Mouse (Mus musculus): ENCODE data around the gene Zc3h12d. TPM values are rescaled to one million over a fixed set of nuclear protein-coding genes. Genes with fewer than 3 reads are reported as not detected.

Gene Zc3h12d
- polyA plus RNA-seq, 1 experiment from 2014 or later: 0.04 TPM

DNA sequence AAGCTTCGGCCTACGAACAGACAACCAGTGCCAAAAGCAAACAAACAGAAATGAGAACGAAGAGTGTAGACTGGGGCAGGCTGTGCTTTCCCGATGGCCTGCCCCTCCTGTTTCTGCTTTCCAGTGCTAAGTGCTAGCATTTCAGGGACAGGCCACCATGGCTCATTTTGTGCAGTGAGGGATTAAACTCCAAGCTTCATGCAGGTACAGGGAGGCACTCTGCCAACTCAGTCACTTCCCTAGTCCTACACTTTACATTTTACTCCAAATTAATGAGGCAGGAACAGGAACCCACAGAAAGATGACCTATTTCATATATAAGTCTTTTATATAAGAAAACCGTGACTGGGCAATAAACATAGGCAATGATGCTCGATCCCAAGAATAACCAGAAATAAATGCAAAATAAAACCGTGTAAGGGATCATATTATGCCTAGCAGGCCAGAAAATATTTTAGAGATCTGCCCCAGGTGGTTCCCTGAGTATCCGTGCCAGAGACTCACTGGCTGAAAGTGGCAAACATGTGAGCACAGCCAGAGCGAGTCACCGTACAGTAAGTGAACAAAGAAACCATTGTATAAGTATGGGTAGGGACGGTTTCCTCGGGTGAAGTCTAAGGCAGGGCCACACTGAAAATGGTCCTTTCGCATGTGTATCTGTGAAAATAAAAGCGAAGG, 29.1 kb downstream of the Zc3h12d start:
- H3K4me3 ChIP-seq (ENCODE audit: low read depth, low read length): no peak overlapping the region
- no peaks in the 10 kb centered on the region for H3K4me1 ChIP-seq (replicated peaks; ENCODE audit: control insufficient read depth, insufficient read depth, low read length)
- no peak overlapping the region for H3K4me2 ChIP-seq (ENCODE audit: low read depth, low read length, severe bottlenecking)
- H3K27me3 ChIP-seq (ENCODE audit: control insufficient read depth, insufficient read depth, low read length): no peaks in the 10 kb centered on the region
- ATAC-seq (replicated peaks; ENCODE audit: low FRiP score): no peak
- H3K27ac ChIP-seq (ENCODE audit: low read depth, low read length): no peak overlapping the region
- H3K36me3 ChIP-seq (ENCODE audit: control insufficient read depth, insufficient read depth, low read length): no peaks in the 10 kb centered on the region
- no peak overlapping the region for H3K9ac ChIP-seq (ENCODE audit: low read length)
- DNase-seq (ENCODE audit: low spot score): peak; percentile 26
- no peaks in the 10 kb centered on the region for H3K9me3 ChIP-seq (ENCODE audit: control insufficient read depth, low read length)
- WGBS: 88% methylated on average over 14 of the region's 14 CpGs

DNA sequence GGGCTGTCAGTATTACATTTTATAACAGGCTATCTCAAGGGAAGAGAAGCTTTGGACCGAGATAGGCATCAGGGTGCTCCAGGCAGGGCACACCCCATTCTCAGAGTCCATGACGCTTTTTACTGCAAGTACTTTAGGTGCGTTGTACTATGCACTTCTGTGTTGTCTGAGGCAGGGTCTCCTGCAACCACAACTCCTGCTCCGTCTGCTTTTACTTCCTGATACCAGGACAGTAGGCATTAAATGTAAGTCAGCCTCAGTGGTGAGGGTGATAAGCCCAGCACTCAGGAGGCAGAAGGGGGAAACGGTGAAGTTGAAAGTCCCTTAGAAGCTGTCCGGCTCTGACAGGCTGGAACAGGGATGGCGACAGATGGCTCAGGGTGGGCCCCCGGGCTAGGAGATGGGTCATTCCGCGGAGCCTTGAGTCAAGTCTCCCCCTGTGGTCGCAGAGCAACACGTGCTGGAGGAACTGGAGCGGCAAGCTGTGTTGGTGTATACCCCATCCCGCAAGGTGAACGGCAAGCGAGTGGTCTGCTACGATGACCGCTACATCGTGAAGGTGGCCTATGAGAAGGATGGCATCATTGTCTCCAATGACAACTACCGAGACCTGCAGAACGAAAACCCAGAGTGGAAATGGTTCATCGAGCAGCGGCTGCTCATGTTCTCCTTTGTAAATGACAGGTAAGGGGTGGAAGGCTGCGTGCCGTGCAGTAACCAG, 29.8 kb downstream of the Zc3h12d start:
- Histone ChIP-seq H3K9ac (ENCODE audit: low read length) (no peak overlapping the region), H3K9me3 (ENCODE audit: control insufficient read depth, low read length) (no peaks in the 10 kb centered on the region), H3K4me2 (ENCODE audit: low read depth, low read length, severe bottlenecking) (no peak overlapping the region), H3K4me3 (ENCODE audit: low read depth, low read length) (no peak overlapping the region), H3K27ac (ENCODE audit: low read depth, low read length) (no peak overlapping the region), H3K4me1 (replicated peaks; ENCODE audit: control insufficient read depth, insufficient read depth, low read length) (0 out of 2 replicates have a peak, but pooled peaks cover under 1% of the 10 kb centered on the region), H3K27me3 (ENCODE audit: control insufficient read depth, insufficient read depth, low read length) (0 out of 2 replicates have a peak, but pooled peaks cover 2% of the 10 kb centered on the region), H3K36me3 (ENCODE audit: control insufficient read depth, insufficient read depth, low read length) (no peaks in the 10 kb centered on the region)
- 93% methylated on average over 24 of the region's 25 CpGs for WGBS
- ATAC-seq (replicated peaks; ENCODE audit: low FRiP score) (no peak), DNase-seq (ENCODE audit: low spot score) (peak; percentile 43)

GRCm38 (mm10) chr10:7863411-7863810, 31.1 kb downstream of the Zc3h12d start:
- Histone ChIP-seq H3K27me3 (ENCODE audit: control insufficient read depth, insufficient read depth, low read length) (peaks cover 10% of the 10 kb centered on the region; the same call in 1 of the 2 replicates), H3K9me3 (ENCODE audit: control insufficient read depth, low read length) (no peaks in the 10 kb centered on the region), H3K9ac (ENCODE audit: low read length) (no peak overlapping the region), H3K4me1 (replicated peaks; ENCODE audit: control insufficient read depth, insufficient read depth, low read length) (peaks cover 5% of the 10 kb centered on the region; the same call in 1 of the 2 replicates), H3K4me3 (ENCODE audit: low read depth, low read length) (no peak overlapping the region), H3K36me3 (ENCODE audit: control insufficient read depth, insufficient read depth, low read length) (no peaks in the 10 kb centered on the region), H3K27ac (ENCODE audit: low read depth, low read length) (no peak overlapping the region), H3K4me2 (ENCODE audit: low read depth, low read length, severe bottlenecking) (no peak overlapping the region)
- WGBS: 92% methylated on average over 6 of the region's 6 CpGs
- ATAC-seq (replicated peaks; ENCODE audit: low FRiP score) (no peak), DNase-seq (ENCODE audit: low spot score) (no peak)

DNA sequence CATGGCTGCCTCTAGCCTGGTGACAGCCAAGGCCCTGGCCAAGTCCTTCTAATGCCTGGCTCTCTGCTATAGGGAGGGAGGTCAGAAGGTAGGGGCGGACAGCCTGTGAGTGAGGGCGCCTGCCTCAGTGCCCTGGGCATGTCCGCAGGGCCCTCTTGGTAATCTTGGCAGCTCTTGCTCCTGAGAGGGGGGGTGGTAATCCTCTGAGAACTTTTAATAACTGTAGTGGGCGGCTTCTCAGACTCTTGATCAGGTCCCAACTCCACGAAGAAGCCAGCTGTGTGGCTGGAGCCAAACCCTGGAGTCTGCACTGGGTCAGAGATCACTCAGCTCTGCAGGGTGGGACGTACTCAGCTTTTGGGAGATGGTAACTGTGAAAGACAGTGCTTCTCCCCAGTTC, 31.9 kb downstream of the Zc3h12d start:
- H3K27ac ChIP-seq (ENCODE audit: low read depth, low read length): no peak overlapping the region
- H3K9ac ChIP-seq (ENCODE audit: low read length): no peak overlapping the region
- peaks cover 10% of the 10 kb centered on the region; the same call in 1 of the 2 replicates for H3K27me3 ChIP-seq (ENCODE audit: control insufficient read depth, insufficient read depth, low read length)
- WGBS: 78% methylated on average over 6 of the region's 6 CpGs
- no peak overlapping the region for H3K4me3 ChIP-seq (ENCODE audit: low read depth, low read length)
- DNase-seq (ENCODE audit: low spot score): peak; percentile 42
- no peak overlapping the region for H3K4me2 ChIP-seq (ENCODE audit: low read depth, low read length, severe bottlenecking)
- ATAC-seq (replicated peaks; ENCODE audit: low FRiP score): no peak
- no peaks in the 10 kb centered on the region for H3K9me3 ChIP-seq (ENCODE audit: control insufficient read depth, low read length)
- H3K36me3 ChIP-seq (ENCODE audit: control insufficient read depth, insufficient read depth, low read length): no peaks in the 10 kb centered on the region
- peaks cover 5% of the 10 kb centered on the region; the same call in 1 of the 2 replicates for H3K4me1 ChIP-seq (replicated peaks; ENCODE audit: control insufficient read depth, insufficient read depth, low read length)

GRCm38 (mm10) chr10:7864806-7865205, 32.5 kb downstream of the Zc3h12d start:
- Histone ChIP-seq H3K9me3 (ENCODE audit: control insufficient read depth, low read length) (no peaks in the 10 kb centered on the region), H3K9ac (ENCODE audit: low read length) (no peak overlapping the region), H3K27me3 (ENCODE audit: control insufficient read depth, insufficient read depth, low read length) (peaks cover 10% of the 10 kb centered on the region; the same call in 1 of the 2 replicates), H3K4me1 (replicated peaks; ENCODE audit: control insufficient read depth, insufficient read depth, low read length) (peaks cover 5% of the 10 kb centered on the region; the same call in 1 of the 2 replicates), H3K27ac (ENCODE audit: low read depth, low read length) (no peak overlapping the region), H3K4me2 (ENCODE audit: low read depth, low read length, severe bottlenecking) (no peak overlapping the region), H3K4me3 (ENCODE audit: low read depth, low read length) (no peak overlapping the region), H3K36me3 (ENCODE audit: control insufficient read depth, insufficient read depth, low read length) (no peaks in the 10 kb centered on the region)
- 86% methylated on average over 3 of the region's 3 CpGs for WGBS
- ATAC-seq (replicated peaks; ENCODE audit: low FRiP score): no peak
- DNase-seq (ENCODE audit: low spot score): no peak

DNA sequence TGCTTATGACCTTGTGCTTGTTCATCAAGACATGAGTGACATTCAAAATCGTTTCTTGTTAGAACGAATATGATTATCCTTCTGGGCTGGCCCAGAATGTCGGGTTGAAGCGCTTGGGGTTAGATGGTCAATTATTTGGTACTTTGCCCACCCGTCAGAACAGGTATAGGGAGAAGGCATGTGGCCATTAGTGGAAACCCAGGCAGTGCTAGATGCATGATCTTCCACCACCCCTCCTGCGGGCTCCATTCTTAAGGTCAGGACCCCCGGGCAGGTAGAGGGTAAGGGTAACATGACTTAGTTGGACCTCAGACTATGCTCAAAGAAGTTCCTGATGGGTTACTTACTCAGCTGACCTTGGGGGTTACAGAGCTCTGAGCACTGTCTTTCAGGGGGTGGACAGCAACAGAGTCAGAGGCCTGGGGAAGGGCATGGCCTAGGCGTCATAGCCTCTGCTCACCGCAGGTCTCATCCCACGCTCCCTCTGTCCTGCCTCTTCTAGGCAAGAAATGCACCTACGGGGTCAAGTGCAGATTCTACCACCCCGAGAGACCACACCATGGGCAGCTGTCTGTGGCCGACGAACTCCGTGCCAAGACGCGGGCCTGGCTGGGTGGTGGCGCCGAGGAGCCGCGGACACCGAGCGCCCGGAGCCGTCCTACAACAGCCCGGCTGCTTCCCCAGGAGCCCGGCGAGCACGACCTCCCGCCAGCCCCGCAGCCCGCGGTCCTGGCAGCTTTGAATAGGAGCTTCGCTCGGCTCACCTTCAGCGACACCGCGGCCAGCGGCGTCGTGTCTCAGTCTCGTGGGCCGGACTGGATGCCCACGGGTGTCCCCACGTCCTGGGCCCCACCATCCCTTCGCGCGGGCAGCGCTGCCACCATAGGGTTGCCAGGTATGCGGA, 34.7 kb downstream of the Zc3h12d start:
- H3K9ac ChIP-seq (ENCODE audit: low read length): peak overlapping the region; percentile 59; the same call in 1 of the 2 replicates
- H3K9me3 ChIP-seq (ENCODE audit: control insufficient read depth, low read length): no peaks in the 10 kb centered on the region
- H3K36me3 ChIP-seq (ENCODE audit: control insufficient read depth, insufficient read depth, low read length): no peaks in the 10 kb centered on the region
- H3K4me1 ChIP-seq (replicated peaks; ENCODE audit: control insufficient read depth, insufficient read depth, low read length): peaks cover 5% of the 10 kb centered on the region; the same call in 1 of the 2 replicates
- WGBS: 16% methylated on average over 50 of the region's 50 CpGs
- H3K27ac ChIP-seq (ENCODE audit: low read depth, low read length): no peak overlapping the region
- DNase-seq (ENCODE audit: low spot score) (peak; percentile 59), ATAC-seq (replicated peaks; ENCODE audit: low FRiP score) (no peak; the same call in 1 of the 2 replicates)
- H3K4me2 ChIP-seq (ENCODE audit: low read depth, low read length, severe bottlenecking): peak overlapping the region; percentile 69
- peaks cover 10% of the 10 kb centered on the region; the same call in 1 of the 2 replicates for H3K27me3 ChIP-seq (ENCODE audit: control insufficient read depth, insufficient read depth, low read length)
- peak overlapping the region; percentile 35 for H3K4me3 ChIP-seq (ENCODE audit: low read depth, low read length)

GRCm38 (mm10) chr10:7867666-7868030, 35.4 kb downstream of the Zc3h12d start:
- peaks cover 10% of the 10 kb centered on the region; the same call in 1 of the 2 replicates for H3K27me3 ChIP-seq (ENCODE audit: control insufficient read depth, insufficient read depth, low read length)
- H3K9me3 ChIP-seq (ENCODE audit: control insufficient read depth, low read length): no peaks in the 10 kb centered on the region
- H3K4me2 ChIP-seq (ENCODE audit: low read depth, low read length, severe bottlenecking): peak overlapping the region; percentile 69
- peak overlapping the region; percentile 35 for H3K4me3 ChIP-seq (ENCODE audit: low read depth, low read length)
- H3K9ac ChIP-seq (ENCODE audit: low read length): peak overlapping the region; percentile 59; the same call in 1 of the 2 replicates
- WGBS: 21% methylated on average over 21 of the region's 21 CpGs
- no peaks in the 10 kb centered on the region for H3K36me3 ChIP-seq (ENCODE audit: control insufficient read depth, insufficient read depth, low read length)
- H3K27ac ChIP-seq (ENCODE audit: low read depth, low read length): no peak overlapping the region
- H3K4me1 ChIP-seq (replicated peaks; ENCODE audit: control insufficient read depth, insufficient read depth, low read length): peaks cover 5% of the 10 kb centered on the region; the same call in 1 of the 2 replicates
- peak; percentile 53 for DNase-seq (ENCODE audit: low spot score)
- ATAC-seq (replicated peaks; ENCODE audit: low FRiP score): no peak; the same call in 1 of the 2 replicates

DNA sequence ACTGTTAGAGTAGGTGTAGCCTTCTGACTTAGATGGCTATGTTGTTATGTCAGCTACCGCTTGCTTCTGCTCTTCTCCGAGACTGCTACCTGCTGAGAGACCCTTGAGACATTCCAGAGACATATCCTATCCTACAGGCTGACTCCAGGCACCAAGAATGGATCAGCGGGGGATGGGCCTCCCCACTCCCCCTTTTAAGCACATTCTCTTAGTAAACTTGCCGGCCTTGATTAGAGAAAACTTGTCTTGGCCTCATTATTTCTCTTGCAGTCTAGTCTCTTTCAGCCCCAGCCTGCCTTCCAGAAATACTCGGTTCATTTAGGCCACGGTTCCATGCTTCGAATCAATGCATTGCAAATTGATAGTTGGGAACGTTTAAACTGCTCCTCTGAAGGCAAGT, 37.5 kb downstream of the Zc3h12d start:
- peaks cover 10% of the 10 kb centered on the region; the same call in 1 of the 2 replicates for H3K27me3 ChIP-seq (ENCODE audit: control insufficient read depth, insufficient read depth, low read length)

More for the DNA sequence above, 37.5 kb downstream of the Zc3h12d start:
- DNase-seq (ENCODE audit: low spot score) (peak; percentile 43), ATAC-seq (replicated peaks; ENCODE audit: low FRiP score) (0 out of 2 replicates have a peak, but pooled peaks have one; percentile 5)
- peaks cover 5% of the 10 kb centered on the region; the same call in 1 of the 2 replicates for H3K4me1 ChIP-seq (replicated peaks; ENCODE audit: control insufficient read depth, insufficient read depth, low read length)
- no peak overlapping the region for H3K9ac ChIP-seq (ENCODE audit: low read length)
- no peak overlapping the region for H3K27ac ChIP-seq (ENCODE audit: low read depth, low read length)
- no peak overlapping the region for H3K4me2 ChIP-seq (ENCODE audit: low read depth, low read length, severe bottlenecking)
- WGBS: 40% methylated on average over 8 of the region's 8 CpGs
- no peaks in the 10 kb centered on the region for H3K36me3 ChIP-seq (ENCODE audit: control insufficient read depth, insufficient read depth, low read length)
- no peaks in the 10 kb centered on the region for H3K9me3 ChIP-seq (ENCODE audit: control insufficient read depth, low read length)
- H3K4me3 ChIP-seq (ENCODE audit: low read depth, low read length): no peak overlapping the region
